Mouse (Mus musculus) spleen, adult 2 months (tissue): Measurements from ENCODE around the gene Ttc13.

Experiments used
- CTCF ChIP-seq: fragments of 200-500 bp; IDR thresholded peaks from 2 replicates; pipeline ENCODE4 v1.5.1; 2011; ENCODE audit warnings: mild to moderate bottlenecking, inconsistent platforms; ENCODE audit not compliant: insufficient read depth, insufficient read length, insufficient replicate concordance; ENCODE audit errors: extremely low read depth
- POLR2A ChIP-seq: fragments of 200-500 bp; IDR thresholded peaks from 2 replicates; pipeline ENCODE4 v1.6.1; 2011; ENCODE audit warnings: low read depth, low read length, inconsistent platforms

DNA sequence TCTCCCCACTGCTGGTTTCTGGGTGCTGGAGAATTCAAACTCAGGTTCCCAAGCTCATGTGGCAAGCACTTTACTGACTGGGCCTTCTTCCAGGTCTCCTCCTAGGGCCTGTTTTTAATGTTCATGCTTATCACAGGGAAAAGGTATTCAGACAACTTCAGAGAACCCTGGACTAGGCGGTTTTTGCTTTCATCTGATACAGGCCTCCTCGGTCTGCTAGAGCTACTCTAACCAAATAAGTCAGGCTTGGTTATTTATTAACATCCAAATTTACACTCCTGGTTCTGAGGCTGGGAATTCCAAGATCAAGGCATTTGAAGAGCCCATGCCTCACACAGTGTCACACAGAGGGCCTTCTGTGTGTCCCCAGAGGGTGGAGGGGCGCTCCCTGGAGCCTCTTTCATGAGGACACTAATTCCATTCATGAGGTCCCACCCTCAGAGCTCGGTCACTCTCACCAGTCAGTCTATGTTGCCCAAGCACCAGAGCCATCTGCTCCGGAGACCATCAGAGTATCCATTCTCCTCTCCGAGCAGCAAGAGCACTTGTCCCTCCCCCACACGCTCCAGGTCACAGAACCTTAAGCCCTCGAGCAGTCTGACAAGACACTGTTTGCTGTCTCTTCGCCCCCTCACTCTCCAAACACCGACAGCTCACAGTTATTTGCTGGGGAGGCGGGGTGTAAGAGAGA, 32.5 kb upstream of the Ttc13 start:
- TF ChIP-seq CTCF (no peak), POLR2A (no peak)
